Mouse (Mus musculus) activated CD4-positive, CD25-positive, alpha-beta regulatory T cell, adult 4 months (primary cell): Measurements from ENCODE around the gene Cep162. TPM values are rescaled to one million over a fixed set of nuclear protein-coding genes. Genes with fewer than 3 reads are reported as not detected.

Source experiments
- ATAC-seq: one replicate; pipeline ENCODE4 v1.8.0; 2017
- polyA plus RNA-seq, 2 experiments: library from polyadenylated mRNA; unstranded; fragments of 100-300 nt; shearing (Covaris generic); gene quantifications; one replicate each; pipeline ENCODE4 v1.2.1; 2017

Cep162 gene
- polyA plus RNA-seq, 2 experiments from 2014 or later, result 10.6 to 13.0 TPM

DNA sequence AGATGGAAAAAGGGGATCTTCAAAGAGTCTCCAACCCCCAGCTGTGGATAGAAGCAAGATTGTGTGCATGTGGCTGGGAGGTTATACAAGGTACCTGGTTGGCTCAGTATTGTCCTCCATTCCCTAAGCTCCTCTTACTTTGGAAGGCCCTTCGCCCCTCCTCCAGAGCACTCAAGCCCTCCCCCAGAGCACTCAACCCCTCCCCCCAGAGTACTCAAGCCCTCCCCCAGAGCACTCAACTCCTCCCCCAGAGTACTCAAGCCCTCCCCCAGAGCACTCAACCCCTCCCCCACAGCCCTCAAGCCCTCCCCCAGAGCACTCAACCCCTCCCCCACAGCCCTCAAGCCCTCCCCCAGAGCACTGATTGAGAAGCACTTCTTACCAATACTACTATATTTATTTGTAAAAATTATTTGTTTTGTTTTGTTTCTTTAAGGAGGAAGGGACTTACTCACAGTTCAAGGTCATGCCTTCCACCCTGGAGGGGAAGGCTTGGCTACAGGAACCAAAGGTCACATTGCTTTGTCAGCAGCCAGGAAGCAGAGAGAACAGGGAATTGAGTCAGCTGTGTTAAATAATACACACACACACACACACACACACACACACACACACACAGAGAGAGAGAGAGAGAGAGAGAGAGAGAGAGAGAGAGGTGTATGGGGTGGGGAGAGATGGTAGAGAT, 102.6 kb downstream of the Cep162 start:
- no peak for ATAC-seq

DNA sequence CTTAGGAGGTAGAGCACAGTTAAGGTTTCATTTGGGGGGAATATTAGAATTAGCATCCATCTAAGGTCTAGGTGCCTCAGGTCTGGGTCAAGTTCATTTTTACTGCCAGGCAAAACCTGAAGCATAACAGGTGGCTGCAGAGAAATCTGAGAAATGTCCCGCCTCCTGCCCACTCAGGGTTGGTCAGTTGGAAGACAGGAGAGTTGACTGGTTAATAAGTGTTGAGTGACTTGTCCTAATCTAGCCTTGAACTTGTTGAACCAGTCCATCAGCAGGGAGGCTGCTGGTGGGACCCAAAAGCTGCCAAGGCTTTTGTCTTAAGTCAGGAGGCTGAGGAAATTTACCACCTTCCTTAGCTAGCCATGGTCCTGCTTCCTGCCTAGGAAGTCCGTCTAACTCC, 107.4 kb downstream of the Cep162 start:
- ATAC-seq, result no peak

DNA sequence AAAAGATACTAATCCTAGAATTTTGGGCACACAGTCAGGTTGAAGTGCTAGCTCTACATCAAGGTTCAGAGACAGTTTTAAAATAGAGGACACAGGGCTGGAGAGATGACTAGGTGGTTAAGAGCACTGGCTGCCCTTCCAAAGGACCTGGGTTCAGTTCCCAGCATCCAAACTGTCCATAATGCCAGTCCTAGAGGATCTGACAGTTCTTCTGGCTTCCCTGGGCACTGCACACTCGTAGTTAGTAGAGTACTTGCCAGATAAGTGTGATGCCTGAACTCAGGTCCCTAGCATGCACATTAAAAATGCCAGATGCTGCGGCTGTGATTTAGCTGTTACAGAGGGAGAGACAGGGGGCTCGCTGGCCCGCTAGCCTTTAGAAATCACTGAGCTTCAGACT, 108.9 kb downstream of the Cep162 start:
- ATAC-seq, result no peak

DNA sequence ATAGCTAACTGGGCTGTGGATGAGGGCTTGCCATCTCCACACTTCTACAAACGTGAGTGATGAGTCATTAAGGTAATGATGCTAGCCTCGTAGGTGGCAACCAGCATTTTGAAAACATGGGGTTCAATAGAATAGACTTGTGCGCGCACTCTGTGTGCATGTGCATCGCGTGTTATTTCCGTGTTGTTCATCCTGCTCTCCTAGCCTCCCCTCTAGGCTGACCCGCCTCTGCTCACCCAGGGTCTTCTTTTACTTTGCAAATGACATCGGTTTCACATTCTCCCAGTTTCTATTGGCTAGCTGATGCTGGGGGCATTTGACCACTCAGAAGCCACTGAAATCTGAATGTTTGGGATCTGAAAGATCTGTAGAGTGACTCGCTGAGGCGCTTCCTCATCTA, 109.7 kb downstream of the Cep162 start:
- ATAC-seq, result no peak

DNA sequence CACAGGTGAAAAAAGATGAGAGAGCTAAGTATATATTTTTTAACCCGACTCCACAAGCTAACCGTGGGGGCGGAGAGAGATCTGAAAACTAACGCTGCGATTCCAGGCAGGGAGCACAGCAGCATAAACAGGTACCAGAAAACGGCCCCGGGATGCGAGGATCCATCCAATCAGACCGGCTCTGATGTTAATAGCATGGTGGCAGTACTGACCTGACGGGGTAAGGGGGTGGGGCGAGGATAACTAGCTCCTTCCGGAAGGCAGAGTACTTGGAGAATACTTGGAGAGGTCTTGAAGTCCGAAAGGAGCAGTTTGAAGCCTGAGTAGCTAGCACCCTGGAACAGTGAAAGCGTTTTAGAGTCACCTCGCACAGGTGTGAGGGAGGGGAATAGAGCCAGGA, 110.2 kb downstream of the Cep162 start:
- no peak for ATAC-seq

DNA sequence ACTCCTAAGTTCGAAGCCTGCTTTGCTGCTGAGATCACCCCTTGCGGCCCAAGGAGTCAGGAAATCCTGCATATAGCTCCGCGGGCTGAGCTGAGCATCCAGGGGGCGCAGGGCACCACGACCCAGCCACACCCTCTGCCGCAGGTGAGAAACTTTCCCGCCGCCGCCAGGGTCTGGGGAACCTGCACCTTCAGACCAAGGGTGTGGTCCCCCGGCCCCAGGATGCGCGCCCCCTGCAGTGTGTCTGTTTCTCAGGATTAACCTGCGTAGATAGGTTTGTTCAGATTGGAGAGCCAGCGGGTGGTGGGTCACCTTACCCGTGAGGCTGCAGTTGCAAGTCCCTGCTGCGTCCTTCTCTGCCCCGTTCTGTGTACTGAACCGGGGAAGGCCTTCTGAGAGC, 110.8 kb downstream of the Cep162 start:
- no peak for ATAC-seq

DNA sequence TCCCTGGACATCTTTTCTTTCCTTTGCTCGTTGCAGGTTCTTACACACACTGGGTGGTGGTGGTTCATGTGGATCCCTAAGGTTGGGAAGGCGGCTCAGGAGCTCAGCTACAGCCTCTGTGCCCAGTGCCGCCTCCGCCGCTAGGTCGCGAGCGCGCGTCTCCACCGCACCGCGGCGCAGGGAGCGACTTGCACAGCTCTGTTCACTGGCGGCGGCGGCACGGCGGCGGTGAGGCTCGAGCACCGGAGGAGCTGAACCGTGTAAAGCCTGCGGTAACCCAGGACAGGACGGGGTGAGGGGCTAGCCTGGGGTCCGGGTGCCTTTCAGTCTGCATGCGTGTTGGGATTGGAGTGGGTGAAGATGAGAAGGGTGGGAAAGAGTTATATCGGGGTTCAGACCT, 111.2 kb downstream of the Cep162 start, which contains the start of gene Mrap2:
Mrap2 (plus strand) TSS at position 201 of the 400 bp plus-strand sequence.
- no peak for ATAC-seq

DNA sequence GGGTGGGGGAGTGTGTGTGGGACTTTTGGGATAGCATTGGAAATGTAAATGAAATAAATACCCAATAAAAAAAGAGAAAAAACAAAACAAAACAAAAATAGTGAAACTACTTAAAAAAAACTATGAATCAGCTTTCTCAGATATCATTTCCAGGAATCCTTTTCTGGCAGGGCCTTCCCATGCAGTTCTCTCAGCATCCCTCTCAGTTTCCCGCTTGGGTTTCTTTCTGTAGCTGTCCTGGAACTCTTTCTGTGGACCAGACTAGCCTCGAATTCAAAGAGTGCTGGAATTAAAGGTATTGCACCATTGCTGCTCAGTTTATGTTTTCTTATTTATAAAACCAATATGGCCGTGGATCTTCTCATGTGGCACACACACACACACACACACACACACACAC, 112.3 kb downstream of the Cep162 start:
- ATAC-seq, result no peak

Other genes with a start within 250 kb of the Cep162 start
- not detected for gene Ripply2, start 240.0 kb downstream of the Cep162 start, polyA plus RNA-seq
- gene Cyb5r4, start 233.5 kb downstream of the Cep162 start, polyA plus RNA-seq, result 10 to 100 TPM; 27.5 to 28.0 TPM
- gene Mrap2, start 111.2 kb downstream of the Cep162 start, polyA plus RNA-seq, result under 1 TPM in 1 of 2 experiments, not detected in 1; 0.28 TPM